Mouse (Mus musculus): ENCODE results near the gene Tmem108.

GRCm38 (mm10) chr9:103624649-103625048 is 137.0 kb downstream of the Tmem108 start:
- TF ChIP-seq POLR2A (IDR thresholded peaks at IDR 0.05; ENCODE audit: borderline replicate concordance, low read depth, low read length), result no peak
- TF ChIP-seq CTCF (IDR thresholded peaks at IDR 0.05; ENCODE audit: low read depth, low read length), result no peak

Data from bone marrow macrophage, adult 2 months (primary cell).